Mouse (Mus musculus): ENCODE measurements around the gene Armc3. TPM values are rescaled to one million over a fixed set of nuclear protein-coding genes. Genes with fewer than 3 reads are reported as not detected.
A peak's percentile ranks its signal among the peaks of the same experiment; 100 is the strongest.
"Not testable (repeated sequence)": the region's sequence is repeated elsewhere in the genome, so short reads cannot be mapped to it uniquely, and the experiment has no call there.

Gene Armc3
- polyA plus RNA-seq, 1 experiment, result 0.08 TPM

DNA sequence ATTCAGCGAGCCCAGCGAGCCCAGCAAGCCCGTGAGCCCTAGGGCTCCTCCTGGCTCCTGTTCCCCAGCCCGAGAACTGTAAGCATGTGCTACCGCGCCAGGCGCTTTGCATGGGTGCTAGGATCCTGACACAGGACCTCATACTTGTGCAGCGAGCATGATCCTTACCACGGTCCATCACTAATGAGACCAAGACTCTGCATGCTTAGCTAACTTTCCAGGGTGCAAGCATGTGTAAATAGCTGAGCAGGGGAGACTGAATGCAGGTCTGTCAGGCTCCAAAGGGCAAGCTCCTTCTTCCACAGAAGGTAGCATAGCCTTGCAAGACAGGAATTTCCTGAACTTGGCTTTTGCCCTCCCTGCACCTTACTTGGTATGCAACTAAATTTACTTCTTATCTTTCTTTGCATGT, 71.6 kb downstream of the Armc3 start:
- Histone ChIP-seq H3K4me3 (ENCODE audit: insufficient read depth, low read depth, low read length) (no peak overlapping the region), H3K36me3 (ENCODE audit: control insufficient read depth, insufficient read depth, low read length) (no peaks in the 10 kb centered on the region), H3K4me1 (ENCODE audit: control insufficient read depth, insufficient read depth, low read length) (no peaks in the 10 kb centered on the region), H3K27me3 (replicated peaks; ENCODE audit: control insufficient read depth, insufficient read depth, low read length) (no peaks in the 10 kb centered on the region), H3K27ac (ENCODE audit: insufficient read depth, low read depth, low read length) (no peak overlapping the region)
- no peak for TF ChIP-seq CTCF (conservative IDR thresholded peaks at IDR 0.05; ENCODE audit: insufficient read depth, insufficient read length, low read depth, low read length)
- TF ChIP-seq POLR2A (IDR thresholded peaks at IDR 0.05; ENCODE audit: low read depth, low read length), result no peak
- 41% methylated on average over 9 of the region's 9 CpGs for WGBS
- peak; percentile 28 for DNase-seq

DNA sequence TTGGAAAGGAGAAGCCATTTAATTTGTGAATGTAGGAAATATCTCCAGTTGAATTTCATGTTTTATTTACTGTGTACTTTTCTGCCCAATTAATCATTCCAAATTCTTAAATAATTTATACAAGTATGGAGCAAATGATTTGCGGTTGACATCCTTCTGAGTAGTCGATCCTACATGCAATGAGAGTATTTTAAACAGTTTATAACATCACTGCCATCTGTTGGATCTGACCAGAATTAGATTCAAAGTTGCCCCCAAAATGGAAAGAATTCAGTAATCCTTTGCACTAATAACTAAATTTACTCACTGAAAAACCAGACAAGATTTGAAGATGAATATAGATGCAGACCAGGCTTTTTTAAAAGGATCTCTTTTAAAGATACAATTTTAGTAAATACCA, 75.5 kb downstream of the Armc3 start:
- Histone ChIP-seq H3K4me1 (ENCODE audit: control insufficient read depth, insufficient read depth, low read length) (no peaks in the 10 kb centered on the region), H3K36me3 (ENCODE audit: control insufficient read depth, insufficient read depth, low read length) (no peaks in the 10 kb centered on the region), H3K27me3 (replicated peaks; ENCODE audit: control insufficient read depth, insufficient read depth, low read length) (no peaks in the 10 kb centered on the region), H3K27ac (ENCODE audit: insufficient read depth, low read depth, low read length) (no peak overlapping the region), H3K4me3 (ENCODE audit: insufficient read depth, low read depth, low read length) (no peak overlapping the region)
- no peak for DNase-seq
- whole genome bisulfite sequencing, result 53% methylated on average over 2 of the region's 2 CpGs
- no peak for TF ChIP-seq POLR2A (IDR thresholded peaks at IDR 0.05; ENCODE audit: low read depth, low read length)
- no peak for TF ChIP-seq CTCF (conservative IDR thresholded peaks at IDR 0.05; ENCODE audit: insufficient read depth, insufficient read length, low read depth, low read length)

DNA sequence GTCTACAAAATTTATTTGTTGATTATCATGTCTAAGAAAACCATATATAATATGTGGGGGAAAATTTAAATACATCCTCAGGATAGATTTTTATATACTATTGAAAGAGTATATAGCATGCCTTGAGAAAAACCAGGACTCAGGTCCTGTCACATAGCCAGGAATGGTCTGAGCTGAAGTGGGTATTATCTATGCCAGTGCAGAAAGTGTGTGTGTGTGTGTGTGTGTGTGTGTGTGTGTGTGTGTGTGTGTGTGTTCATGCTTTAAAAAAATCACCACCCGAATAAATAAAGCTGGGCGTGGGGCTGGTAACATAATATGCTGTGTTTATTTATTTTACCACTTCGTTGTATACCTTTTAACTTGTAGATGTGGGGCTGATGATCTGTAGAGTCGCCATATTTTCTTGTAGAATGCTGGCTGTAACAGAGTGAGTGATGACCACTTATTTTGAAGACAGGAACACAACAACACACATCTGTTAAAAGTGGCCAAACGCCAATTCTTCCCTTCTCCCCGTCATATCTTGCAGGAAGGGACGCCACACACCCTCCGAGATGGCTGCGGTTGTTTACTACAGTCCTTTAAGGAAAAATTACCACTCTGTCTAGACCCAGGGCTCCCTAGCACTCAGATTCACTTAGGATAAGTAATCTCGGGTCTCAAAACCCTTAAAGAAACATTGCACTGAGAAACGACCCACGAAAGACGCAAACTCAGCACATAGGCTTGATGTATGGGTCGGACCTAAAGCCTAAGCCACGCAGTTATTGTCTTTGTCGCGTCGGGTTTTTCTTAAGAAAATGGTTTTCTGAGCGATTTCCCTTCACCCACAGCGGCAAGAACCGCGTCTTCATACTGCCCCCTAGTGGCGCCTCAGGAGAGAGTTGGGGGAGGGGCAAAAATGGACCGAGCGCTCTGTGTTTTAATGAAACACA, 76.8 kb downstream of the Armc3 start:
- Histone ChIP-seq H3K4me1 (ENCODE audit: control insufficient read depth, insufficient read depth, low read length) (no peaks in the 10 kb centered on the region), H3K36me3 (ENCODE audit: control insufficient read depth, insufficient read depth, low read length) (no peaks in the 10 kb centered on the region), H3K4me3 (ENCODE audit: insufficient read depth, low read depth, low read length) (peak overlapping the region; percentile 60), H3K27ac (ENCODE audit: insufficient read depth, low read depth, low read length) (0 out of 2 replicates have a peak overlapping the region, but pooled peaks have one; percentile 47), H3K27me3 (replicated peaks; ENCODE audit: control insufficient read depth, insufficient read depth, low read length) (no peaks in the 10 kb centered on the region)
- WGBS, result 2% methylated on average over 25 of the region's 25 CpGs
- TF ChIP-seq POLR2A (IDR thresholded peaks at IDR 0.05; ENCODE audit: low read depth, low read length) (no peak), CTCF (conservative IDR thresholded peaks at IDR 0.05; ENCODE audit: insufficient read depth, insufficient read length, low read depth, low read length) (peak; percentile 74)
- DNase-seq, result peak; percentile 86

DNA sequence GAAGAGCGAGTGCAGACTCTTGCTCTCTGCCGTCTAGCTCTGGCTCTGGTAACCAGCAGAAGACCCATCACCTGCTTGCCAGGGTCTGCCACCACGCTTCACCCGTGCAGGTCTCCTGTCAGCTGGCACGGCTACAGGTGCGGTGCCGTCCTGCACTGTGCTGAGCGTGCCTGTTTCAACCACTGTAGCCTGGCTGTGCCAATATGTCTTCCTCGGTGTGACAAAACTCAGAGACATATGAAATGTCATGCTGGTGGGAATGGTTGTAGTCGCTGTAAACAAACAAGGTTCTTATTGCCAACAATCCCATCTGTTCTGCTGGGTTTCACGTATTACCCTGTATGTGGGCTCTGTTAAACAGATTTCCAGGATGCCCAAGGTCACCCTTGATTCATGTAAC, 81.2 kb downstream of the Armc3 start:
- no peak for TF ChIP-seq POLR2A (IDR thresholded peaks at IDR 0.05; ENCODE audit: low read depth, low read length)
- no peak for TF ChIP-seq CTCF (conservative IDR thresholded peaks at IDR 0.05; ENCODE audit: insufficient read depth, insufficient read length, low read depth, low read length)
- H3K27me3 ChIP-seq (replicated peaks; ENCODE audit: control insufficient read depth, insufficient read depth, low read length), result no peaks in the 10 kb centered on the region
- no peaks in the 10 kb centered on the region for H3K36me3 ChIP-seq (ENCODE audit: control insufficient read depth, insufficient read depth, low read length)
- no peak overlapping the region for H3K27ac ChIP-seq (ENCODE audit: insufficient read depth, low read depth, low read length)
- H3K4me1 ChIP-seq (ENCODE audit: control insufficient read depth, insufficient read depth, low read length), result no peaks in the 10 kb centered on the region
- DNase-seq, result no peak
- no peak overlapping the region for H3K4me3 ChIP-seq (ENCODE audit: insufficient read depth, low read depth, low read length)
- WGBS, result 87% methylated on average over 11 of the region's 11 CpGs

DNA sequence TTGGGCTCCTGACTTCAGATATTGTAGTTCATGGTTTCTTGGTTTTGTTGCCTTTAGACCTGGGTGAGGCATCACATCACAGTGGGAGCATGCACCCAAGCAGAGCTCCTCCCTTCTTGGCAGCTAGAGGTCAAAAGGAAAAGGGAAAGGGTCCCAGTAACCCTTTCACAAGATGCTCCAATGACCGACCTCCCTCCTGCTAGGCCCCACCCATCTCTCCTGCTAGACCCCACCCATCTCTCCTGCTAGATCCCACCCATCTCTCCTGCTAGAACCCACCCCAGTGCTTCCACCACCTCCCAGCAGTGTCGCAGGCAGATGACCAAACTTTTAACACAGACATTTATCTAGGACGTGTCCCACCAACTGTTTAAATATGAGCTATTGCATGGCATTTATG, 93.3 kb downstream of the Armc3 start:
- 63% methylated on average over 3 of the region's 3 CpGs for WGBS
- H3K4me1 ChIP-seq (ENCODE audit: control insufficient read depth, insufficient read depth, low read length), result no peaks in the 10 kb centered on the region
- TF ChIP-seq POLR2A (IDR thresholded peaks at IDR 0.05; ENCODE audit: low read depth, low read length), result no peak
- no peak for TF ChIP-seq CTCF (conservative IDR thresholded peaks at IDR 0.05; ENCODE audit: insufficient read depth, insufficient read length, low read depth, low read length)

DNA sequence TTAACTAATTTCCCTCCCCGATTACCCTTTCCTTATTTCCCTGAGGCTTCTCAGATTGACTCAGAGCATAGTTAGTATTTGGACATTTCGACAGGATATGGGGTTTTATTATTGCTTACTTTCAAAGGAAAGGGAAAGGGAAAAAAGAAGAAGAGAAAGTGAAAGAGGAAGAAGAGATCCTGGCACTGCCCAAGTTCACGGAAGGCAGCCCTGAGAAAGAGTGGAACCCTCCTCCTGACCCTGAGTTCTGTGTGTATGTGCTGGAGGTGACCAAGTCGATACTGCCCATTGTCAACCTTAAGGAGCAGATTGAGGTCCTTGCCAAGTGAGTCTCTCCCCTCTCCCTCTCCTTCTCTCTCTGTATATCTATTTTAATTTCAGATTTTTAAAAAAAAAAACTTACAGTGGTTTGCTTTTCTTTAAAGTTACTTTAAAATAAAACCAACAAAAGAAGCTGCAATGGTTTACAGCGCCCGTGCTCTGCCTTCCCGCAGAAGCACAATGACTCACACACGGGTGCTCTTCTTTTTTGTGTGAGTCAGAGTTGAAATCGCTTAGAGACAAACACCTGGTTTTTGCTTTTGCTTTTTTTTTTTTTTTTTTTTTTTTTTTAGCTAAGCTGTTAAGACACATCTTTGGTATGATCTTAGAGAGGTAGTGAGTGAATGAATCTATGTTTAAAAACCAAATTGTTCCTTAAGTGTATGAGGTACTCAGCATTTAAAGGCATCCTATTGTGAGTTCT, 101.4 kb downstream of the Armc3 start:
- H3K4me3 ChIP-seq (ENCODE audit: insufficient read depth, low read depth, low read length), result no peak overlapping the region
- H3K27me3 ChIP-seq (replicated peaks; ENCODE audit: control insufficient read depth, insufficient read depth, low read length), result no peaks in the 10 kb centered on the region
- no peaks in the 10 kb centered on the region for H3K4me1 ChIP-seq (ENCODE audit: control insufficient read depth, insufficient read depth, low read length)
- H3K27ac ChIP-seq (ENCODE audit: insufficient read depth, low read depth, low read length), result no peak overlapping the region
- WGBS, result 79% methylated on average over 9 of the region's 9 CpGs
- DNase-seq, result peak; percentile 1
- H3K36me3 ChIP-seq (ENCODE audit: control insufficient read depth, insufficient read depth, low read length), result no peaks in the 10 kb centered on the region
- TF ChIP-seq POLR2A (IDR thresholded peaks at IDR 0.05; ENCODE audit: low read depth, low read length) (no peak), CTCF (conservative IDR thresholded peaks at IDR 0.05; ENCODE audit: insufficient read depth, insufficient read length, low read depth, low read length) (no peak)

More for the DNA sequence above, 93.3 kb downstream of the Armc3 start:
- H3K4me3 ChIP-seq (ENCODE audit: insufficient read depth, low read depth, low read length), result no peak overlapping the region
- H3K27ac ChIP-seq (ENCODE audit: insufficient read depth, low read depth, low read length), result no peak overlapping the region
- H3K36me3 ChIP-seq (ENCODE audit: control insufficient read depth, insufficient read depth, low read length), result no peaks in the 10 kb centered on the region
- DNase-seq, result no peak
- no peaks in the 10 kb centered on the region for H3K27me3 ChIP-seq (replicated peaks; ENCODE audit: control insufficient read depth, insufficient read depth, low read length)

DNA sequence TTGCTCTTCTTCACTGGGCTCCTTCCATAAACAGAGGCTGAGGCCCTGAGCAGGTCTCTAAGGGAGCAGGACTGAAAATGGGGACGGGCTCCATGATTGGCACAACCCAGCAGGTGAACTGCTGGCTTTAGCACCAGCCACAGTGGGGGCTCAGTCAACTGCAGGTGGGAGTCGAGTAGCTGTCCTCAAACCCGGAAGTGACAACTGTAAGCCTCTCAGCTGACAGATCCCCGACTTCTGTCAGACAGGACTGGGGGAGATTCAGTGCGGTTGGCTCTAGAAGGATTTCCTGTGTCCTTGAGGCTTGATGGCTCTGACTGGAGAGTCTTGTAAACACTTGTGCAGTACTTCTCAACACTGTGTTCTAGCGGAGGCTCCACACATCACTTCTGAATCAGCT, 102.1 kb downstream of the Armc3 start:
- no peaks in the 10 kb centered on the region for H3K36me3 ChIP-seq (ENCODE audit: control insufficient read depth, insufficient read depth, low read length)
- no peak overlapping the region for H3K4me3 ChIP-seq (ENCODE audit: insufficient read depth, low read depth, low read length)
- H3K27ac ChIP-seq (ENCODE audit: insufficient read depth, low read depth, low read length), result no peak overlapping the region
- H3K27me3 ChIP-seq (replicated peaks; ENCODE audit: control insufficient read depth, insufficient read depth, low read length), result no peaks in the 10 kb centered on the region
- no peaks in the 10 kb centered on the region for H3K4me1 ChIP-seq (ENCODE audit: control insufficient read depth, insufficient read depth, low read length)
- TF ChIP-seq POLR2A (IDR thresholded peaks at IDR 0.05; ENCODE audit: low read depth, low read length) (no peak), CTCF (conservative IDR thresholded peaks at IDR 0.05; ENCODE audit: insufficient read depth, insufficient read length, low read depth, low read length) (no peak)
- no peak for DNase-seq
- 41% methylated on average over 6 of the region's 6 CpGs for WGBS

DNA sequence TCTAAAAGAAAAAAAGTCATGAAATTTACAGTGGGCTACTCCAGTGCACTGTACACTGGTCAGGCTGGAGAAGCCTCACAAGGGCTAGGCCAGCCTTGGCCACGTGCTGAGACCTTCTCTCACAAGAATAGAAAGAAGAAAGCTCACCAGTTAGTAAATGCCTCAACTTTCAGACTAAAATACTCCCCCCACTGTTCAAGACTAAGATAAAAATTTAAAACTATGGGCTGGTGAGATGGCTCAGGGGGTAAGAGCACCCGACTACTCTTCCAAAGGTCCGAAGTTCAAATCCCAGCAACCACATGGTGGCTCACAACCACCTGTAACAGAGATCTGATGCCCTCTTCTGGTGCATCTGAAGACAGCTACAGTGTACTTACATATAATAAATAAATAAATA, 104.0 kb downstream of the Armc3 start:
- DNase-seq; H3K4me1 ChIP-seq (ENCODE audit: control insufficient read depth, insufficient read depth, low read length); H3K27ac ChIP-seq (ENCODE audit: insufficient read depth, low read depth, low read length); H3K36me3 ChIP-seq (ENCODE audit: control insufficient read depth, insufficient read depth, low read length); H3K4me3 ChIP-seq (ENCODE audit: insufficient read depth, low read depth, low read length); H3K27me3 ChIP-seq (replicated peaks; ENCODE audit: control insufficient read depth, insufficient read depth, low read length): not testable (repeated sequence)
- WGBS, result 84% methylated on average over 3 of the region's 3 CpGs
